Mouse (Mus musculus): ENCODE results near the gene Gm20517. TPM values are rescaled to one million over a fixed set of nuclear protein-coding genes. Genes with fewer than 3 reads are reported as not detected.
"Not testable (repeated sequence)": the region's sequence is repeated elsewhere in the genome, so short reads cannot be mapped to it uniquely, and the experiment has no call there.

Gm20517 gene
- total and polyA plus RNA-seq, 2 experiments, result 0.31 to 1.9 TPM

DNA sequence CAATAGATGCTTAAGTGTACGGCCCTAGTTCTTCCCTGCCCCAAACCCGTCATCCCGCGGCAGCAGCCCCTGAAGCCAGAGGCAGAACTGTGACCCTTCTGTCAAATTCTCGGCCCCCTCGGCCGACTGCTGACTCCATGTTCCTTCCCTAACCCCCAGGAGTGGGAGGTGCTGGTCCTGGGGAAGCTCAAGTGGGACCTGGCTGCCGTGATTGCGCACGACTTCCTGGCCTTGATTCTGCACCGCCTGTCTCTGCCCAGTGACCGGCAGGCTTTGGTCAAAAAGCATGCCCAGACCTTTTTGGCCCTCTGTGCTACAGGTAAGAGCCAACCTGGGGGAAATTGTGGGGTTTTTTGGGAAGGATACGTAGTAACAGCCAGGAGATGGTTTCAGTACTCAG lies 14.1 kb upstream of the Gm20517 start:
- Histone ChIP-seq H3K27me3 (ENCODE audit: control insufficient read depth, insufficient read depth, low read length) (no peaks in the 10 kb centered on the region), H3K4me1 (ENCODE audit: control insufficient read depth, insufficient read depth, low read length) (peaks cover 8% of the 10 kb centered on the region), H3K27ac (replicated peaks; ENCODE audit: insufficient read depth, low read depth, low read length) (no peak overlapping the region), H3K36me3 (ENCODE audit: control insufficient read depth, insufficient read depth, low read length) (peaks cover 5% of the 10 kb centered on the region; the same call in 1 of the 2 replicates), H3K79me2 (ENCODE audit: control insufficient read depth, insufficient read depth, low read length) (peaks cover 5% of the 10 kb centered on the region; the same call in 1 of the 2 replicates), H3K4me3 (ENCODE audit: insufficient read depth, low read depth, low read length) (no peak overlapping the region), H3K9ac (ENCODE audit: low read depth, low read length) (no peak overlapping the region)
- 67% methylated on average over 13 of the region's 13 CpGs for WGBS
- no peak for DNase-seq (ENCODE audit: extremely low read depth, low read depth, low spot score)
- no peak for TF ChIP-seq POLR2A (IDR thresholded peaks at IDR 0.05; ENCODE audit: extremely low read depth, insufficient read depth, low read length)
- no peak for TF ChIP-seq CTCF (IDR thresholded peaks at IDR 0.05; ENCODE audit: low read depth, low read length)

DNA sequence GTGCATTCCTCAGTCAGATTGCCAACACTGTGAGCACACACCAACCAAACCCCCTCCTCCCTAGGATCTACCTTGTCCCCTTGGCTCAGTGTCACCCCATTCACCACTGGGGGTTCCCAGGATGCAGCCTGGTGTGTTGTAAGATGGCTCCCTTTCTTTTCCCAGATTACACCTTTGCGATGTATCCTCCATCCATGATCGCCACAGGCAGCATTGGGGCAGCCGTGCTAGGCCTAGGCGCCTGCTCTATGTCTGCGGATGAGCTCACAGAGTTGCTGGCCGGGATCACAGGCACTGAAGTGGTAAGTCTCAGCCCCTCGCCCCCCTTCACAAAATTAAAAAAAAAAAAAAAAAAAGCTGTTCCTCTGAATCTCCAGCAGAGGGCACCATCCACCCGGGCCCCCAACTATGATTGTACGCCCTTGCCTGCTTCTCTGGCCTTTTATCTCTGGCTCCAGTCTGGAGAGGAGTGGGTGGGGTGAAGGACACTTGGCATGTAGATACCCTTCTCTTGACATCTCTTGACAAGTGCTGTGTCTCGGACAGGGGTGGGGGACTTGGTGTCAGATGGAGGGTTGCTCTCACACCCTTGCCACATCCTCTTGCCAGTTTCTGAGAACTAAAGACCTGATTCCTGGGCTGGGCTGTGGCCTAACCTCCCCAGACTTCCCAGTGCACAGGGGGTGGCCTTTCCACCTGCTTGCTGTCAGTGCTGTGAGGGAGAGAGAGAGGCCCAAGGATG lies 13.4 kb upstream of the Gm20517 start:
- peaks cover 7% of the 10 kb centered on the region; the same call in 1 of the 2 replicates for H3K36me3 ChIP-seq (ENCODE audit: control insufficient read depth, insufficient read depth, low read length)
- TF ChIP-seq CTCF (IDR thresholded peaks at IDR 0.05; ENCODE audit: low read depth, low read length), result peak; percentile 62
- TF ChIP-seq POLR2A (IDR thresholded peaks at IDR 0.05; ENCODE audit: extremely low read depth, insufficient read depth, low read length), result no peak
- H3K4me3 ChIP-seq (ENCODE audit: insufficient read depth, low read depth, low read length), result no peak overlapping the region
- H3K27me3 ChIP-seq (ENCODE audit: control insufficient read depth, insufficient read depth, low read length), result no peaks in the 10 kb centered on the region
- peak; percentile 46 for DNase-seq (ENCODE audit: extremely low read depth, low read depth, low spot score)
- peaks cover 6% of the 10 kb centered on the region for H3K4me1 ChIP-seq (ENCODE audit: control insufficient read depth, insufficient read depth, low read length)
- H3K27ac ChIP-seq (replicated peaks; ENCODE audit: insufficient read depth, low read depth, low read length), result no peak overlapping the region
- peaks cover 5% of the 10 kb centered on the region; the same call in 1 of the 2 replicates for H3K79me2 ChIP-seq (ENCODE audit: control insufficient read depth, insufficient read depth, low read length)
- no peak overlapping the region for H3K9ac ChIP-seq (ENCODE audit: low read depth, low read length)
- WGBS, result 51% methylated on average over 10 of the region's 10 CpGs

DNA sequence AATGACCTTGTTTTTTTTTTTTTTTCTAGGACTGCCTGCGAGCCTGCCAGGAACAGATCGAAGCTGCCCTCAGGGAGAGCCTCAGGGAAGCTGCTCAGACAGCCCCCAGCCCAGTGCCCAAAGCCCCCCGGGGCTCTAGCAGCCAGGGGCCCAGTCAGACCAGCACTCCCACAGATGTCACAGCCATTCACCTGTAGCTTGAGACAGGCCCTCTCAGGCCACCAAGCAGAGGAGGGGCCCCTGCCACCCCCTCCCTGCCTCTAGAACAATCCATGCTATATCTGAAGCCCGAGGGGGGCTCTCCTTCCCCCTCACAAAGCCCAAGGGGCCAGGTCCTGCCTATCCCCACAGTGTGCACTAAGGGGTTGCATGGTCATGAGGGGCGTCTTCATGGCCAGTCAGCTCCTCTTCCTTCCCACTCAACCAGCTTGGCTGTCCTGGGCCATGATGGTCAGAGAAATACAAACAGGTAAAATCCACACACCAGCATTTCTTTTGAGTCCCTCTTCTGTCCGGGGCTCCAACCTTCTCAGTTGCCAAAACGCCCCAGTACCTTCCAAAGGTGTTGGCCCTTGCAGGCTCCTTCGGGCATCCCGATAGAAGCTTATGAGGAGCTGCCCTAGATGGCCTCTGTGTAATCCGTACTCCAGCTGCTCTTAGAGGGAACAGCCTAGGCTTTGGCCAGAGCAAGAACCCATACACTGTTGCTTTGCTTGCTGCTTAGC lies 12.6 kb upstream of the Gm20517 start:
- not testable (repeated sequence) for H3K9ac ChIP-seq (ENCODE audit: low read depth, low read length); H3K4me1 ChIP-seq (ENCODE audit: control insufficient read depth, insufficient read depth, low read length); H3K27ac ChIP-seq (replicated peaks; ENCODE audit: insufficient read depth, low read depth, low read length); H3K79me2 ChIP-seq (ENCODE audit: control insufficient read depth, insufficient read depth, low read length); DNase-seq (ENCODE audit: extremely low read depth, low read depth, low spot score); H3K4me3 ChIP-seq (ENCODE audit: insufficient read depth, low read depth, low read length); H3K27me3 ChIP-seq (ENCODE audit: control insufficient read depth, insufficient read depth, low read length); H3K36me3 ChIP-seq (ENCODE audit: control insufficient read depth, insufficient read depth, low read length)
- 75% methylated on average over 10 of the region's 10 CpGs for WGBS

DNA sequence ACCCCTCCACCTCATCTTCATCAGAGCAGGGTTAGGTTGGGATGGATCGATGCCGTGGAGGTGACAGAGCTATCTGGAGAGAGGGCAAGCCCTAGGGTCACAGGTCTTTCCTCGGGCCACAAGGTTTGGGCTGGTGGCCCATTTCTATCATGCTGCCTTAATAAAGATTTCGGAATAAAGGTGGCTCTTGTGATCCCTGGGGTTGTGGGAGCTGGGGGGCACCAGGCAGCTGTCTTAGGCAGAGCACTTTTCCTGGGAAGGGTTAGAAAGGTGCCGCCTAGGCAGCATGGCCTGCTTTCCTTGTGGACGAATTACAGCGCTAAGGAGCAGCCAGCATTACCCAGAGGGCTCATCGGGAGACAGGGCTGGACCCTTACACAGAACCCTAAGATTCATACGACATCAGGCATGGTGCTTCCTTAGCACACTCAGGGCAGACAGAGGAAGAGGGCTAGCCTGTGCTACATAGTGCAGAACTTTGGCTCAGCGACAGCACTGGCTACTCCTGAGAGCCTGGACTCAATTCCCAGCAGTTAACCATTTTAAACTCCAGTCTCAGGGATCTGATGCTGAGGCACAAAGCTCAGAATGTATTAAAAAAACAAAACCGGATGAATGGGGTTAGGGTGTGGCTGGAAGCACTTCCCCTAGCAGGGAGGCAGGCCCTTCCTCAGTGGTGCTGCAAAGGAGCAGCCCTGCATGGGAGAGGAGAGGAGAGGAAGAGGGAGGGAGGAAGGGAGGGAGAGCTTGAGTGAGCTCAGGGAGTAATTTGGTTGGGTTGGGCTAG lies 11.7 kb upstream of the Gm20517 start:
- H3K27me3 ChIP-seq (ENCODE audit: control insufficient read depth, insufficient read depth, low read length), result no peaks in the 10 kb centered on the region
- H3K4me1 ChIP-seq (ENCODE audit: control insufficient read depth, insufficient read depth, low read length), result peaks cover 3% of the 10 kb centered on the region
- H3K36me3 ChIP-seq (ENCODE audit: control insufficient read depth, insufficient read depth, low read length), result peaks cover 8% of the 10 kb centered on the region; the same call in 1 of the 2 replicates
- WGBS, result 70% methylated on average over 11 of the region's 11 CpGs
- H3K27ac ChIP-seq (replicated peaks; ENCODE audit: insufficient read depth, low read depth, low read length), result no peak overlapping the region
- DNase-seq (ENCODE audit: extremely low read depth, low read depth, low spot score), result peak; percentile 20
- H3K9ac ChIP-seq (ENCODE audit: low read depth, low read length), result no peak overlapping the region
- TF ChIP-seq POLR2A (IDR thresholded peaks at IDR 0.05; ENCODE audit: extremely low read depth, insufficient read depth, low read length), result no peak
- no peak for TF ChIP-seq CTCF (IDR thresholded peaks at IDR 0.05; ENCODE audit: low read depth, low read length)
- H3K4me3 ChIP-seq (ENCODE audit: insufficient read depth, low read depth, low read length), result no peak overlapping the region
- H3K79me2 ChIP-seq (ENCODE audit: control insufficient read depth, insufficient read depth, low read length), result 0 out of 2 replicates have a peak, but pooled peaks cover under 1% of the 10 kb centered on the region

DNA sequence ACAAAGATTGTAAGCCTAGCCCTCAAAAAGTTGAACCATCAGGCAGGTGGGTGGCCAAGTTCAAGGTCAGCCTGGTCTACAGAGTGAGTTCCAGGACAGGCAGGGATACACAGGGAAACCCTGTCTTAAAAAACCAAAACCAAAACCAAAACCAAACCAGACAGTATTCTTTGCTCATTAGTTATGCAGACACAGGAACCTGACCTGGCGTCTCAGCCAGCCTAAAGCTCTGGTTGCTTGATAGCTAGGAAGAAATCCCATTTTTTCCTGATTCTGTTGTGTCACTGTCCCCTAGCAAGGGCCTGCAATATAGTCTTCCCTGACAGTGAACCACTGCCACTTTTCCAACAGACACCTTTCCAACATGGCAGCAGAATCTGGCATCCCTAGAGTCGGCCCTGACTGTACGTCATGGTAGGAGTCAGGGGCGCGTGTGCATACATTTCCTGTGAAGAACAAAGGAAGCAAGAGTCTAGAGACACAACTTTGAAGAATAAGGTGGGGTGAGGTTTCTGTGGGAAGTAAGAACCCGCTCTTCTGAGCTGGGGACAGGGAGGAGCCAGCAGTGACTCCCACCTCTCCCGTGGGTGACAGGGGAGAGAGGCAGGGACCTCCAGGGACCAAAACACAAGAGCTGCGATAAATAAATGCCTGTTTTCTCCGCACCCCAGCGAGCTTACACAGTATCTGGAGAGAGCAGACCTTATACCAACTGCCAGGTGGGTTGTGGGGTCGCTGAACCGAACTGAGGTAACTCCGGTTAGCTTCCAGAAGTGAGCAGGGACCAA lies 10.6 kb upstream of the Gm20517 start:
- WGBS, result 88% methylated on average over 13 of the region's 13 CpGs
- no peaks in the 10 kb centered on the region for H3K79me2 ChIP-seq (ENCODE audit: control insufficient read depth, insufficient read depth, low read length)

More for the DNA sequence above, 10.6 kb upstream of the Gm20517 start:
- Histone ChIP-seq H3K36me3 (ENCODE audit: control insufficient read depth, insufficient read depth, low read length) (peaks cover 8% of the 10 kb centered on the region; the same call in 1 of the 2 replicates), H3K4me1 (ENCODE audit: control insufficient read depth, insufficient read depth, low read length) (peaks cover 3% of the 10 kb centered on the region), H3K9ac (ENCODE audit: low read depth, low read length) (no peak overlapping the region), H3K27ac (replicated peaks; ENCODE audit: insufficient read depth, low read depth, low read length) (no peak overlapping the region), H3K27me3 (ENCODE audit: control insufficient read depth, insufficient read depth, low read length) (no peaks in the 10 kb centered on the region), H3K4me3 (ENCODE audit: insufficient read depth, low read depth, low read length) (no peak overlapping the region)
- no peak for DNase-seq (ENCODE audit: extremely low read depth, low read depth, low spot score)
- TF ChIP-seq POLR2A (IDR thresholded peaks at IDR 0.05; ENCODE audit: extremely low read depth, insufficient read depth, low read length), result no peak
- no peak for TF ChIP-seq CTCF (IDR thresholded peaks at IDR 0.05; ENCODE audit: low read depth, low read length)

Data from liver, adult 2 months (tissue).